29 mouse cellular contexts compared by ENCODE assay signal in the genomic region with DNA sequence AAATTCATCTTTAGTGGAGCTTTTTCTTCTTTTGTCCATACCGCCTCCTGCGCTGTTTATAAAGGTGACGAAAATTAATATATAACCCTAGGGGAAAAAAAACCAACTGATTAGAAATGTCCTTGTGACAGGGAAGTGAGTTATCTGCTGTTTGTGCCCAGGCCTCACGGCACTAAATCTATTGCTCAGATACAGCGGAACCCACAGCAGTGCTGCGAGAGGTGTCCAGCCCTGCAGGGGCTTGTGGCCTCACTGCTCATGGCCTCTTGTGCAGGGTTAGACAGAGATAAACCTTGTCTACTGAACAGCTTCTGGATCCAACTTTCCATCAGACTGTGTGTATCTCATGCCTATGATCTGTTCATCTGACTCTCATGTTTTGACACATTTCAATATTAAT. TPM values are rescaled to one million over a fixed set of nuclear protein-coding genes. Genes with fewer than 3 reads are reported as not detected.
"Had no signal": no experiment of that assay in that cellular context is flagged by ENCODE, and none has a peak within 500 bp of the region (broad histone marks: within the 10 kb centered on the region; RNA-seq: fewer than 3 reads in every experiment).

No protein-coding gene starts in this region.

- H3K9me3 ChIP-seq: heart, embryonic 13.5 days; heart, embryonic 15.5 days; hindbrain, embryonic 13.5 days; hindbrain, embryonic 15.5 days; limb, embryonic 10.5 days; limb, embryonic 12.5 days; liver, embryonic 15.5 days had no signal

- H3K27me3 ChIP-seq: heart, embryonic 13.5 days; heart, embryonic 15.5 days; hindbrain, embryonic 13.5 days; hindbrain, embryonic 15.5 days; limb, embryonic 12.5 days; liver, embryonic 15.5 days had no signal

- ATAC-seq: forebrain, postnatal 0 days; hindbrain, postnatal 0 days; liver, postnatal 0 days had no signal

- H3K27ac ChIP-seq: heart, embryonic 13.5 days; heart, embryonic 15.5 days; hindbrain, embryonic 13.5 days; hindbrain, embryonic 15.5 days; hindbrain, postnatal 0 days; layer of hippocampus, adult 2 months; left cerebral cortex, adult 2 months; limb, embryonic 10.5 days; limb, embryonic 12.5 days; liver, embryonic 15.5 days had no signal

- H3K4me3 ChIP-seq: heart, embryonic 13.5 days; heart, embryonic 15.5 days; hindbrain, embryonic 13.5 days; hindbrain, embryonic 15.5 days; layer of hippocampus, adult 2 months; left cerebral cortex, adult 2 months; limb, embryonic 10.5 days; limb, embryonic 12.5 days; liver, embryonic 15.5 days had no signal

- DNase-seq: forebrain, postnatal 0 days; gastrocnemius, postnatal 14 days; gastrocnemius, postnatal 36 days; heart, adult 18-20 months; heart, postnatal 14 days; heart, postnatal 36 days; kidney, adult 18-20 months; kidney, adult 8-10 months; kidney, postnatal 10 days; kidney, postnatal 25 days; kidney, postnatal 4 days; liver; liver, postnatal 0 days had no signal

- H3K4me2 ChIP-seq: heart, embryonic 11.5 days; heart, embryonic 13.5 days; heart, embryonic 15.5 days; hindbrain, embryonic 13.5 days; hindbrain, embryonic 15.5 days; limb, embryonic 12.5 days; liver, embryonic 11.5 days; liver, embryonic 15.5 days had no signal

- H3K4me1 ChIP-seq: hindbrain, embryonic 13.5 days; hindbrain, embryonic 15.5 days; limb, embryonic 10.5 days; limb, embryonic 12.5 days had no signal

- H3K9ac ChIP-seq: forebrain, postnatal 0 days; heart, embryonic 13.5 days; heart, embryonic 15.5 days; hindbrain, embryonic 13.5 days; hindbrain, embryonic 15.5 days; limb, embryonic 12.5 days; liver, embryonic 15.5 days; liver, postnatal 0 days had no signal

RNA-seq across cellular contexts. Expression of a gene that starts 37.0 kb away (rescaled TPM):
- total RNA-seq: gastrocnemius, adult 8-10 months; hematopoietic stem cell, adult 5-6 weeks had no signal
- polyA plus RNA-seq: kidney, embryonic 14.5 days; kidney, embryonic 16.5 days had no signal
